Mouse (Mus musculus): Measurements from ENCODE around the gene Ppm1l. TPM values are rescaled to one million over a fixed set of nuclear protein-coding genes. Genes with fewer than 3 reads are reported as not detected.
A peak's percentile ranks its signal among the peaks of the same experiment; 100 is the strongest.

Gene Ppm1l
- polyA plus RNA-seq, 1 experiment from 2014 or later: 27.4 TPM

DNA sequence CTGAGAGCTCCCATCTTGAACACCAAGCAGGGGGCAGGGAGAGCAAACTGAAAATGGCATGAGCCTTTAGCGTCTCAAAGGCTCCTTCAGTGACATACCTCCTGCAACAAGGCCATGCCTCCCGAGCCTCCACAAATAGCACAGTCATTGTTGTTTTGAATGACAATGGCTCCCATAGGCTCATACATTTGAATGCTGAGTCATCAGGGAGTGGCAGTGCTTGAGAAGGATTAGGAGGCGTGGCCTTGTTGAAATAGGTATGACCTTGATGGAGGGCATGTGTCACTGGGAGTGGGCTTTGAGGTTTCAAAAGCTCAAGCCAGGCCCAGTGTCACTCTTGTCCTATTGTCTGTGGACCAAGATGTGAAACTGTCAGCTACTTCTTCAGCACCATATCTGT is 205.6 kb downstream of the Ppm1l start:
- WGBS: 82% methylated on average over 3 of the region's 3 CpGs
- no peak for ATAC-seq (ENCODE audit: low FRiP score)
- DNase-seq (ENCODE audit: low spot score): no peak

GRCm38 (mm10) chr3:69524356-69525071 is 207.9 kb downstream of the Ppm1l start:
- H3K4me3 ChIP-seq (replicated peaks; ENCODE audit: low read length): no peak overlapping the region
- H3K9me3 ChIP-seq (ENCODE audit: control insufficient read depth, low read length): no peaks in the 10 kb centered on the region
- ATAC-seq (ENCODE audit: low FRiP score) (no peak), DNase-seq (ENCODE audit: low spot score) (no peak)
- peaks cover 17% of the 10 kb centered on the region for H3K4me1 ChIP-seq (replicated peaks; ENCODE audit: control insufficient read depth, insufficient read depth, low read length)
- no peak overlapping the region for H3K27ac ChIP-seq
- H3K4me2 ChIP-seq (replicated peaks): no peak overlapping the region
- no peak overlapping the region for H3K9ac ChIP-seq
- H3K36me3 ChIP-seq (replicated peaks; ENCODE audit: control insufficient read depth, insufficient read depth): no peaks in the 10 kb centered on the region
- H3K27me3 ChIP-seq (ENCODE audit: control insufficient read depth, insufficient read depth, low read length): no peaks in the 10 kb centered on the region
- WGBS: 92% methylated on average over 8 of the region's 8 CpGs

More for the DNA sequence above, 205.6 kb downstream of the Ppm1l start:
- no peaks in the 10 kb centered on the region for H3K36me3 ChIP-seq (replicated peaks; ENCODE audit: control insufficient read depth, insufficient read depth)
- H3K4me2 ChIP-seq (replicated peaks): no peak overlapping the region
- peaks cover 26% of the 10 kb centered on the region for H3K4me1 ChIP-seq (replicated peaks; ENCODE audit: control insufficient read depth, insufficient read depth, low read length)
- no peaks in the 10 kb centered on the region for H3K9me3 ChIP-seq (ENCODE audit: control insufficient read depth, low read length)
- H3K4me3 ChIP-seq (replicated peaks; ENCODE audit: low read length): no peak overlapping the region
- no peak overlapping the region for H3K9ac ChIP-seq
- H3K27ac ChIP-seq: no peak overlapping the region
- H3K27me3 ChIP-seq (ENCODE audit: control insufficient read depth, insufficient read depth, low read length): no peaks in the 10 kb centered on the region

- H3K27ac ChIP-seq: no peak overlapping the region
- ATAC-seq (ENCODE audit: low FRiP score): no peak
Measured at GRCm38 (mm10) chr3:69525072-69525529, 208.4 kb downstream of the Ppm1l start.

DNA sequence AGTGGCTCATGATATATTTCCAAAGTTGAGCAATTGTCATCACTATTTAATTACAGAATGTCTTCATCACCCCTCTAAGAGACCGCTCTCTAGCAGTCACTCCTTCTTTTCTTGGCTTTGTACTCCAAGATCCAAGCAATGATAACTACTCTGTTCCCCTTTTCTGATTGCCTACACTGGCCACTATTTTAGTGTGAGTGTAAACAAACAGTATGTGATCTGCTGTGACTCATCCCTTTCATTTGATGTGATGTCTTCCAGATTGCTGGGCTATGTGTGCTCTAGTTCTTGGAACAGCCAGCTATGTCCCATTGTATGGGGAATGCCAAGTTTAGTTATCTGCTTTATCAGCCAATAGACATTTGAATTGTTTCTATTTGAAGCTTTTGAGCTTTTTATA is 210.7 kb downstream of the Ppm1l start:
- Histone ChIP-seq H3K9me3 (ENCODE audit: control insufficient read depth, low read length) (no peaks in the 10 kb centered on the region), H3K4me3 (replicated peaks; ENCODE audit: low read length) (no peak overlapping the region), H3K4me1 (replicated peaks; ENCODE audit: control insufficient read depth, insufficient read depth, low read length) (peaks cover 13% of the 10 kb centered on the region; the same call in 1 of the 2 replicates), H3K9ac (no peak overlapping the region), H3K27ac (no peak overlapping the region), H3K27me3 (ENCODE audit: control insufficient read depth, insufficient read depth, low read length) (no peaks in the 10 kb centered on the region), H3K36me3 (replicated peaks; ENCODE audit: control insufficient read depth, insufficient read depth) (no peaks in the 10 kb centered on the region), H3K4me2 (replicated peaks) (no peak overlapping the region)
- WGBS: 93% methylated on average over 1 of the region's 1 CpGs
- ATAC-seq (ENCODE audit: low FRiP score) (no peak), DNase-seq (ENCODE audit: low spot score) (no peak)

More at GRCm38 (mm10) chr3:69525072-69525529, 208.4 kb downstream of the Ppm1l start:
- H3K4me1 ChIP-seq (replicated peaks; ENCODE audit: control insufficient read depth, insufficient read depth, low read length): peaks cover 12% of the 10 kb centered on the region
- no peaks in the 10 kb centered on the region for H3K27me3 ChIP-seq (ENCODE audit: control insufficient read depth, insufficient read depth, low read length)
- no peaks in the 10 kb centered on the region for H3K36me3 ChIP-seq (replicated peaks; ENCODE audit: control insufficient read depth, insufficient read depth)
- 71% methylated on average over 8 of the region's 8 CpGs for WGBS
- H3K9ac ChIP-seq: no peak overlapping the region
- H3K9me3 ChIP-seq (ENCODE audit: control insufficient read depth, low read length): no peaks in the 10 kb centered on the region
- DNase-seq (ENCODE audit: low spot score): no peak
- H3K4me3 ChIP-seq (replicated peaks; ENCODE audit: low read length): no peak overlapping the region
- H3K4me2 ChIP-seq (replicated peaks): no peak overlapping the region

GRCm38 (mm10) chr3:69529576-69529975 is 212.9 kb downstream of the Ppm1l start:
- H3K4me3 ChIP-seq (replicated peaks; ENCODE audit: low read length): no peak overlapping the region
- no peaks in the 10 kb centered on the region for H3K9me3 ChIP-seq (ENCODE audit: control insufficient read depth, low read length)
- ATAC-seq (ENCODE audit: low FRiP score) (no peak), DNase-seq (ENCODE audit: low spot score) (no peak)
- no peak overlapping the region for H3K9ac ChIP-seq
- WGBS: 81% methylated on average over 7 of the region's 7 CpGs
- no peak overlapping the region for H3K4me2 ChIP-seq (replicated peaks)
- H3K36me3 ChIP-seq (replicated peaks; ENCODE audit: control insufficient read depth, insufficient read depth): no peaks in the 10 kb centered on the region
- H3K27me3 ChIP-seq (ENCODE audit: control insufficient read depth, insufficient read depth, low read length): no peaks in the 10 kb centered on the region
- peaks cover 13% of the 10 kb centered on the region; the same call in 1 of the 2 replicates for H3K4me1 ChIP-seq (replicated peaks; ENCODE audit: control insufficient read depth, insufficient read depth, low read length)
- H3K27ac ChIP-seq: no peak overlapping the region

DNA sequence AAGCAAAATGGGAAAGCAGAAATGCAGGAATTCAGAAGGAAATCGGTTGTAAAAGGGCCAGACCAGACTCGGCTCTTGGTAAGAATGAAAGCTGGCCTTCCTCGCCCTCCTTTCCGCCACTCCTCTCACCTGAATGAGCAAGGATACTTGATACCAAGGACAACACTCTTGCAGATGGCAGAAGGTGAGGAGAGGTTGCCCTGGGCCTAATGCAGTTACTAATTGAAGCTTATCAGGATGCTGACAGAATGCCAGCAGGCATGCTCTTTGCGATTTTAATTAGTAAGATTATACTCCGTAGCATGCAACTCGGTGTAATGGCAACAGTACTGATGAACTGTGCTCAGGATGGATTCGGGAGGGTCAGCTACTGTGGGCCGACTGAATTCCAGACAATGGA is 214.8 kb downstream of the Ppm1l start:
- Histone ChIP-seq H3K27me3 (ENCODE audit: control insufficient read depth, insufficient read depth, low read length) (no peaks in the 10 kb centered on the region), H3K4me3 (replicated peaks; ENCODE audit: low read length) (no peak overlapping the region), H3K36me3 (replicated peaks; ENCODE audit: control insufficient read depth, insufficient read depth) (no peaks in the 10 kb centered on the region), H3K9ac (no peak overlapping the region), H3K4me2 (replicated peaks) (no peak overlapping the region), H3K4me1 (replicated peaks; ENCODE audit: control insufficient read depth, insufficient read depth, low read length) (peaks cover 22% of the 10 kb centered on the region), H3K27ac (no peak overlapping the region), H3K9me3 (ENCODE audit: control insufficient read depth, low read length) (no peaks in the 10 kb centered on the region)
- DNase-seq (ENCODE audit: low spot score) (no peak), ATAC-seq (ENCODE audit: low FRiP score) (no peak)
- 67% methylated on average over 9 of the region's 9 CpGs for WGBS

DNA sequence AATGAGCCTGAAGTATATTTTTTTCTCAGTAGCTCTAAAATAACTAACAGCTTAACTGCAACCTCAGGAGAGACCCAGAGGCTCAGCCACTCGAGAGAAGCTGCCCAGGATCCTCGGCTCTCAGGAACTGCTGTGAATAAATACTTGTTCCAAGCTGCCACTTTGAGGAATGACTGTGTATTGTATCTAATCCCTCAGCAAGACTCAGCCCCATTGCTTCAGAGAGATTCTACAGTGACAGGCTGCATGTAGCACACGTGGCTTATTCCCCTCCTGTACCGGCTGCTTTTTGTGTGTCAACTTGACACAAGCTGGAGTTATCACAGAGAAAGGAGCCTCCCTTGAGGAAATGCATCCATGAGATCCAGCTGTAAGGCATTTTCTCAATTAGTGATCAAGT is 216.0 kb downstream of the Ppm1l start:
- no peak for ATAC-seq (ENCODE audit: low FRiP score)

DNA sequence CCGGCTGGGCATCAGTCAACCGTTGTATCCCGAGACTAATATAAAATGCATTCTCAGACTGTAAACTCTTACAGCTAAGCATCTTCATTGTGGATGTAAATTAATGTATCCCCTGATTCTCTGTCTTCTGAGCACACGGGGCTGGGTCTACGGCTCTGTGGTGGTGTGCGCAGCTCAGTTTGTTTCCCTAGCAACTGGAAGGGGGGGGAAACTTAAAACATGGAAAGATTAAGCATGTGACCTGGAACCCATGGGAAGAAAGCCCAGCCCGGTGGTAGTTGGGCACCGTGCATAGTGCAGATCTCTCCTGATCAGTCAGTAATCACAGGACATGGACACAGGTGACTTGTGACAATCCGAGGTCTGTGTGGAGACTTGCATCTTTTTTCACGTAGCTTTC is 218.8 kb downstream of the Ppm1l start:
- WGBS: 28% methylated on average over 10 of the region's 10 CpGs
- peak; percentile 77 for ATAC-seq (ENCODE audit: low FRiP score)
- no peaks in the 10 kb centered on the region for H3K9me3 ChIP-seq (ENCODE audit: control insufficient read depth, low read length)
- peaks cover 36% of the 10 kb centered on the region for H3K4me1 ChIP-seq (replicated peaks; ENCODE audit: control insufficient read depth, insufficient read depth, low read length)
- no peaks in the 10 kb centered on the region for H3K36me3 ChIP-seq (replicated peaks; ENCODE audit: control insufficient read depth, insufficient read depth)
- H3K4me2 ChIP-seq (replicated peaks): peak overlapping the region; percentile 27; the same call in 1 of the 2 replicates
- DNase-seq (ENCODE audit: low spot score): no peak
- peak overlapping the region; percentile 51 for H3K27ac ChIP-seq
- no peaks in the 10 kb centered on the region for H3K27me3 ChIP-seq (ENCODE audit: control insufficient read depth, insufficient read depth, low read length)
- no peak overlapping the region for H3K9ac ChIP-seq
- H3K4me3 ChIP-seq (replicated peaks; ENCODE audit: low read length): no peak overlapping the region

More for the DNA sequence above, 216.0 kb downstream of the Ppm1l start:
- H3K27me3 ChIP-seq (ENCODE audit: control insufficient read depth, insufficient read depth, low read length): no peaks in the 10 kb centered on the region
- no peak overlapping the region for H3K4me2 ChIP-seq (replicated peaks)
- no peak overlapping the region for H3K27ac ChIP-seq
- no peak overlapping the region for H3K9ac ChIP-seq
- H3K4me3 ChIP-seq (replicated peaks; ENCODE audit: low read length): no peak overlapping the region
- H3K9me3 ChIP-seq (ENCODE audit: control insufficient read depth, low read length): no peaks in the 10 kb centered on the region
- no peak for DNase-seq (ENCODE audit: low spot score)
- 36% methylated on average over 4 of the region's 4 CpGs for WGBS
- no peaks in the 10 kb centered on the region for H3K36me3 ChIP-seq (replicated peaks; ENCODE audit: control insufficient read depth, insufficient read depth)
- peaks cover 32% of the 10 kb centered on the region for H3K4me1 ChIP-seq (replicated peaks; ENCODE audit: control insufficient read depth, insufficient read depth, low read length)

- DNase-seq (ENCODE audit: low spot score) (peak; percentile 62), ATAC-seq (ENCODE audit: low FRiP score) (peak; percentile 62)
- no peaks in the 10 kb centered on the region for H3K27me3 ChIP-seq (ENCODE audit: control insufficient read depth, insufficient read depth, low read length)
- no peak overlapping the region for H3K9ac ChIP-seq
- peaks cover 36% of the 10 kb centered on the region for H3K4me1 ChIP-seq (replicated peaks; ENCODE audit: control insufficient read depth, insufficient read depth, low read length)
- WGBS: 34% methylated on average over 25 of the region's 25 CpGs
- H3K4me2 ChIP-seq (replicated peaks): peak overlapping the region; percentile 27; the same call in 1 of the 2 replicates
- H3K27ac ChIP-seq: peak overlapping the region; percentile 51
- H3K36me3 ChIP-seq (replicated peaks; ENCODE audit: control insufficient read depth, insufficient read depth): no peaks in the 10 kb centered on the region
- H3K4me3 ChIP-seq (replicated peaks; ENCODE audit: low read length): no peak overlapping the region
- H3K9me3 ChIP-seq (ENCODE audit: control insufficient read depth, low read length): no peaks in the 10 kb centered on the region
Measured at GRCm38 (mm10) chr3:69535941-69536647, 219.4 kb downstream of the Ppm1l start.
